Mouse (Mus musculus) adrenal gland, postnatal 25 days (tissue): ENCODE results near the gene Dand5. TPM values are rescaled to one million over a fixed set of nuclear protein-coding genes. Genes with fewer than 3 reads are reported as not detected.
A peak's percentile ranks its signal among the peaks of the same experiment; 100 is the strongest.

Source experiments
- DNase-seq: peaks from one replicate; pipeline ENCODE4 v3.0.0; 2021; ENCODE audit warnings: mixed read lengths
- long read RNA-seq: library from polyadenylated mRNA; stranded (forward); transcript quantifications from one replicate; pipeline ENCODE4 v2.0.0, GENCODE M21; 2021
- total RNA-seq: library from RNA; stranded (reverse); gene quantifications from 2 replicates; pipeline ENCODE4 v1.2.3, GENCODE M21; 2021

The Dand5 gene
- total RNA-seq, result 11.2 and 11.6 TPM in 2 replicates
- long read RNA-seq, partial matches to known transcripts, result 0 of 12 reads
- long read RNA-seq, other reads (novel, unspliced or antisense), result 12 of 12 reads

DNA sequence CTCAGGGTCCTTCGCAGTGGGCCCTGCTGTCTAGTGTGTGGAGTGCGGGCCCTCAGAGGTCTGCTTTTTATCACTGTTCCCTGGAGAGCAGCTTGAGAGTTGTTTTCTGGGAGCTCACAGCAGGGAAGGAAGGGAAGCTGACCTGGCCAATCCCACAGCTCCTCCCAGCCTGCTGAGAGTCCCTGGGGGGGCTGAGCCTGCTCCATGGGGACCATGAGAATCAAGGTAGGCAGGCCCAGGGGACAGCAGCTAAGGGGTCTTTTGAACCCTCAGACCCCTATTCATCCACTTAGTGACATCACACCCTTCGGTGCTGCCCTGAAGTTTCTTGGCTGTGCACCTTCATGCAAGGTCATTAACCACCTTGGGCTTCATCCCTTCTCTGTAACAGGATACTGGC, at the start of gene Dand5:
Gene Dand5 (minus strand): TSS at position 101 of the 400 bp plus-strand sequence.
- no peak for DNase-seq

DNA sequence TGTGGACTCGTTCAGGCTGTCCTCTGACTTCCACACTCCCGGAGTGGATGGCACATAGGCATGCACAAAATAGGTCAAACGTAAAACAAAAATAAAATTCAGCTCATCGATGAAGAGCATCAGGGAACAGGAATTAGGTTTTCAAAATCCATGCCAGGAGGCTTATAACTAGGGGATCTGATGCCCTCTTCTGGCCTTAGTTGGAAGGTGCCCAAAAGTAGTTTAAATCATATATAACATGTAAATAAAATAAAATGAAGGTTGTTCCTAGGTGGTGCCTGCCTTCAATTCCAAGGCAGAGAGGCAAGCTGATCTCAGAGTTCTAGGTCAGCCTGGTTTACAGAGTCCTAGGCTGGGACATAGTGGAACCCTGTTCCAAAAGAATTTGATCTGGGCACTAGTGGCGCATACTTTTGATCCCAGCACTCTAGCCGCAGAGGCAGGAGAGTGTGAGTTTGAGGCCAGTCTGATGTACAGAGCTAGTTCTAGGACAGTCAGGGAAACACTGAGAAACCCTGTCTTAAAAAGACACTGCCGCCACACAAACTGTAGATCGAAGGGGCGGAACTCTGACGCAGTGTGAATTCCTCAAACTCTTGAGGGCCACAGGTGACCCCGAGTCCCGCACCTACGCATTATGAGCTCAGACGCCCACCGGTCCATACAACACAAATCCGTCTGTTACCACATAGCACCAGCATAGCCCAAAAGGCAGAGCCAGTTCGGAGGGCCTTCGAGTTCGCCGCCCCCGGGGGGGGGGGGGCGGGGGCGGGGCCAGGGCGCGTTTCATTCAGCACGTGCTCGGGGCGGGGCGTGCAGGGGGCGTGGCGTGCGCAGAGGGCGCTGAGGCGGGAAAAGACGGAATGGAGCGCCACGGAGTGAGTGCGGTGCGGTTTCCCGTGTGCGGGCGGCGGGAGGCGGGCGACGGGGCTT, 49.0 kb upstream of the Dand5 start, which contains the start of gene Syce2:
Gene Syce2 (plus strand): TSS at position 736 of the 933 bp plus-strand sequence.
- peak; percentile 88 for DNase-seq

DNA sequence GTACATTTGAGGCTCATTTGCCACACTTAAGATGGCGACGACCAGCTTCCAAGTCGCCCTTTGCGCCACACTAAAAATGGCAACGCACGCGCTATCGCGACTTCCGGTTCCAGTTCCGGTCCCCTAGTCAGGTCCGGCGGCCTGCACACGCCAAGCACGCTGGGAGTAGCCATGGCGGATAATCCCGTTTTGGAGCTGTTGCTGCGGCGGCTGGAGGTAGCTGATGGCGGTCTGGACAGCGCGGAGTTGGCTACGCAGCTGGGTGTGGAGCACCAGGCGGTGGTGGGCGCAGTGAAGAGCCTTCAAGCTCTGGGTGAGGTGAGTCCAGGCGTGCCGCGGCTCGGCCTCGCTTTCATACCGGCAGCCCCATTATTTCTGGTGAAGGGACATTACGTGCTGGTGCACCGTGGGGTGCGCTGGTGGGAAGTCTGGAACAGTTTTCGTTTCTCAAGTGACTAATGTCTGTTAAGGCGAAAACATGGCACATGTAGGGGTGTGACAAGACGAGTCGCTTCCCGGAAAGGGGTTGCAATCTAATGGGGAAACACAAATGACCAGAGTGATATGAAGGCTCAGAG, 34.3 kb upstream of the Dand5 start, which contains the start of gene Farsa:
Gene Farsa (plus strand): TSS at position 126 of the 578 bp plus-strand sequence.
- peak; percentile 92 for DNase-seq

DNA sequence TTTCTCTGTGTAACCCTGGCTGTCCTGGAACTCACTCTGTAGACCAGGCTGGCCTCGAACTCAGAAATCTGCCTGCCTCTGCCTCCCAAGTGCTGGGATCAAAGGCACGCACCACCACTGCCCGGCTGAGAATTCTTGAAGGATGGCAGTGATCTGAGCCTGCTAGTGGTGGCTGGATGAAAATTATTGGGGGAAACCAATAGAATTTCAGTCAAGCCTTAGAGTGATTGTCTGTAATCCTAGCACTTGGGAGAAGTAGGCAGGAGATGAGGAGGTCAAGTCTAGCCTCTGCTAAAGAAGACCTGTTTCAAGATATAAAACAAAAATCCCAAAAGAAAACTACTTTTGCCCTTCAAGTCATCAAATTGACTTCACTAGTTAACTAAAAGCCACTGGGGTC, 33.8 kb upstream of the Dand5 start:
- DNase-seq, result no peak

DNA sequence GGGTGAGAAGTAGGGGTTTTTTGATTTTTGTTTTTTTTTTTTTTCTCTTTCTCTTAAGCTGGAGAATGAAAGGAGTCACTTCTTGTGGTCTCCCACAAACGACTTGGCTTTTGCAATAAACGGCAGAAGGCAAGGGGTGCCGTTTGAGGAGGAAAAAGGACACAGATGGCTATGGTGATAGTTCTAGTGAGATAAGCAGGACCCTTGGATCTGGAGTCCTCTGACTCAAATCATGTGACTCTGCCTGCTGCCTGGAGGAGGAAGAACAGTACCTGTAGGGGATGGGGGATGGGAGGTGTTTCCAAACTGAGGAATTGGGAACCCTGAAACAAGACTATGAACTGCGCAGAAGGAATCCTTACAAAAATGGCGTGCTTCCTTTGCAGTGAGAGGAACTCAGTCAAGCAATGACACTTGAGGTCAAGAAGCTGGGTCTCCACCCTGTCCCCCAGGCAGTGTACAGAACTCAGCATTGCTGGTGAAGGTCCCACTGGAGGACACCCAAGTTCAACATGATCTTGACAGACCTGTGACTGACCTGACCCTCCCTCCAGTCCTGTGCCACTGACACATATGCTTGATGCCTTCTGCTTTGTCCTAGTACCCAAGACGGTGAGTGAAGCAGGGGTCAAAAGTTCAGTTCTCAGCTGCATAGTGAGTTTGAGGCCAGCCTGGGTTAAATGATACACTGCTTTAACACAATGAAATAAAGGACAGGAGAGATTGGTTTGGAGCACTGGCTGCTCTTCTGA, 25.2 kb upstream of the Dand5 start:
- DNase-seq, result no peak

DNA sequence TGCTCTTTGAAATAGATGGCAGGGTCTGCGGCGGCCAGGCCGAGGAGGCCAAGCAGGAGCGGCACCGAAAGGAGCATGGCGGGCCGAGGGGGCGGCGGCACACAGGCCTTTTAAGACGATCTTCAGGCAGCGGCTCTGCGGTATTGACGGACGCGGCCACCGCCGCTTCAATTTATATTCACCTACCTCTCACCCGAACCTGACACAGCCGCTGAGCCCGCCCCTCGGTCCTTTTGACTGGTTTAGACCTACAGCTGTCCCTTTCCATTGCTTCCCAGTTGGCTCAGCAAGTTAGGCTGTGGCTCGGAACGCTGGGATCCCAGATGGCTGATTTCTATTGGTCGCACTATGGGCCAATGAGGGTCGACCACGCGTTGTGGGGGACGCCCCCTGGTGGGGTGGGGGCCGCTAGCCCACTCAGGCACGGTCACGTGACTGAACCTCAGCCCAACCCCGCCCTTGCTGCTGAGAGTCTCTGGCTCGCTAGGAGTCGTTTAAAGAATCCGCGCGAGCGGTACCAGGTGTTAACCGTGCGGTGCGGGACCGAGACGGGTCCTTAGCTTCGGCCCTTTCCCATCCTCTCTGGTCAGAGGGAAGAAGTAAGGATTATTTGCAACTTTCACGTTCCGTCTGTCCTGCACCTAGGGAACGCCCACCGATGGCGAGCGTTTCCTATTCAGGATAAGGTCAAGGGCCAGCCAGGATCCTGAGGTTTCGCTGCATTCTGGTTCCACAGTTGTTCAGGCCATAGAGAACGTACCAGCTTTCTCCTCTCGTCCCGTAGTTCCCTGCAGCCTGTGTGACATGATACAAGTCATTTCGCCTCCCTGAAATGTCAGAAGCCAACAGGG, 24.3 kb upstream of the Dand5 start, which contains the start of gene Calr:
Gene Calr (minus strand): TSS at position 213 of the 851 bp plus-strand sequence.
- DNase-seq, result peak; percentile 99

DNA sequence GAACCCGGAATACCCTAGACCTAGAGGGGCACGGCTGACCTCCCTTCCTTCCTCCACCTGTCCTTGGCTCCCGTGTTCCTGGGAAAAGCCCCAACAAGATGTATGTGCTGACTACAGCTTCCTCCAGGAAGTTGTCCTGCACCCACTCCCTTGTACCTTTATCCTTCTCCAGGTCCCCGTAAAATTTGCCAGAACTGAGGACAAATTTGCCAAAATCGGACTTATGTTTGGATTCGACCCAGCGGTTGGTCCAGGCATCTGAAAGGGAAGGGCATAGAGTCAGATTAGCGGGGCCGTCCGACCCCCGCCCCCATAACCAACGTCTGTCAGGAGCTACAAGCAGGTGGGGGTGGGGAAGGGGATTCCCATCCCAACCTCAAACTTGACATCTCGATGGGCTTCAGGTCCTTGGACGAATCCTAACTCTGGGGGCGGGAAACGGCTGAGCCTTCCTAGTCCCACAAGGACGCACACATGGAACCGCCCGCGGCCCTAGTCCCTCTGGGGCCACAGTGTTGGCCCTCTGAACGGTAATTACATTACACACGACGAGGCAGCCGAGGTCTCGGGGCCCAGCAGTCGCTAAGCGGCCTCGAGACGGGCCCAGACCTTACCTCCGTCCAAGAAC, 23.6 kb upstream of the Dand5 start:
- DNase-seq, result no peak

DNA sequence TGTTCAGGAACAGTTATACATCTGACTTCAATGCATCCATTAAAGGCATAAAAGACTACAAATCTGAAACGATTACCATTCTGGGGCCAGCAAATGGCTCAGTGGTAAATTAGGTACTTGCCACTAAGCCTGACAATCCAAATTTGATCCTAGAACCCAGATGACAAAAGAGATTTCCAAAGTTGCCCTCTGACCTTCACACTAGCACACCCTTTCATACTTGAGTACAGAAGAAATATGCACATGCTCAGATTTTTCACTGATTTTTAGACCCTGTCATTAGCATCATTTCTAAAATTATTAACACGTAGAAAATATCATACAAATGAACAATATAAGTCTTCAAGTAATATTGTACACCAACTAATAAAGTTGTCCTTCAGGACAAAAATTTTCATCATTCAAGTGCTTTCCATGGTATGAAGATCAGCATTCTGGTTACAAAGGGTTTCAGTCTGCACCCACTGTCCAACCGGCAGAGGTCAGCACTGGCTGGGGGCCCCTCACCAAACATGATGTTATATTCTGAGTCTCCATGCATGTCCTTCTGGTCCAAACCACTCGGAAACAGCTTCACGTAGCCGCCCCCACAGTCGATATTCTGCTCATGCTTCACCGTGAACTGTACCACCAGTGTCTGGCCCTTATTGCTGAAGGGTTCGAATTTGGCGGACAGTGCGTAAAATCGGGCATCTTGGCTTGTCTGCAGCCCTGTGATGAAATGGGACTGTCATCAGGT, 22.9 kb upstream of the Dand5 start:
- peak; percentile 47 for DNase-seq

DNA sequence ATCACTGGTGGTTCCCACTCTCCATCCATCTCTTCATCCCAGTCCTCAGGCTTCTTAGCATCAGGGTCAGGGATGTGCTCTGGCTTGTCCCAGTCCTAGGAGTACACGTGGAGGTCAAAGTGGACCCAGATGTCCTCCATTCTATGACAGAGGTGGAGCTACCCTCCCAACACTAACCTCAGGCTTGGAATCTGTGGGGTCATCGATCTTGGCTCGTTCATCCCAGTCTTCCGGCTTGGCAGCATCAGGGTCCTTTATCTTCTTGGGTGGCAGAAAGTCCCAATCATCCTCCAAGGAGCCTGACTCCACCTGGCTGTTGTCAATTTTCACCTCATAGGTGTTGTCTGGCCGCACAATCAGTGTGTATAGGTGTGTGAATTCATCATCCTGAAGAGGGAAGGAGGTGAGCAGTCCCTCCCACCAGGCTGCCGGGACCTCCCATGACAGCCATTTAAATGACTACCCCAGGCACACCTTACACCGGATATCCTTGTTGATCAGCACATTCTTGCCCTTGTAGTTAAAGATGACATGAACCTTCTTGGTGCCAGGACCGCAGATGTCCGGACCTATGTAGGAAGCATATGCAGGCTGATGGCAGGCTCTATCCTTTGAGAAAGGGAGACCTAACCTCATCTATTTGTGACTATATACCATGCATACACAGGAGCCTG, 21.9 kb upstream of the Dand5 start:
- DNase-seq, result no peak

DNA sequence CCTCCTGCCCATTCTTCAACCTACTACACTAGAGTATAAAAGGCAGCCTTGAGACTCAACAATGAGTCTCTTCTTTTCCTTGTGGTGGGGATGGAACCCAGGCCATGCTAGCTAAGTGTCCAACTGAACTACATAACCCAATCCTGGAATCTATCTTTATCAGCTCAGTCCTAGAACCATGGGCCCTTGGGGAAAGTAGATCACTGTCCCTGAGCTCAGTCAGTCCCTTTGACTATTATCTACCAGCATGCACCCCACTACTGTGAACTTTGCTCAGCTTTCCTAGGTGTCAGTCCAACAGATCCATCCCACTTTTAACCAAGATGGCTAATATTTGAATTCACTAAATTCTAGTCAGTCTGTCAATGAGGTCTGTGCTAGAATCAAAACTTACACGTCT, 18.9 kb upstream of the Dand5 start:
- DNase-seq, result no peak

DNA sequence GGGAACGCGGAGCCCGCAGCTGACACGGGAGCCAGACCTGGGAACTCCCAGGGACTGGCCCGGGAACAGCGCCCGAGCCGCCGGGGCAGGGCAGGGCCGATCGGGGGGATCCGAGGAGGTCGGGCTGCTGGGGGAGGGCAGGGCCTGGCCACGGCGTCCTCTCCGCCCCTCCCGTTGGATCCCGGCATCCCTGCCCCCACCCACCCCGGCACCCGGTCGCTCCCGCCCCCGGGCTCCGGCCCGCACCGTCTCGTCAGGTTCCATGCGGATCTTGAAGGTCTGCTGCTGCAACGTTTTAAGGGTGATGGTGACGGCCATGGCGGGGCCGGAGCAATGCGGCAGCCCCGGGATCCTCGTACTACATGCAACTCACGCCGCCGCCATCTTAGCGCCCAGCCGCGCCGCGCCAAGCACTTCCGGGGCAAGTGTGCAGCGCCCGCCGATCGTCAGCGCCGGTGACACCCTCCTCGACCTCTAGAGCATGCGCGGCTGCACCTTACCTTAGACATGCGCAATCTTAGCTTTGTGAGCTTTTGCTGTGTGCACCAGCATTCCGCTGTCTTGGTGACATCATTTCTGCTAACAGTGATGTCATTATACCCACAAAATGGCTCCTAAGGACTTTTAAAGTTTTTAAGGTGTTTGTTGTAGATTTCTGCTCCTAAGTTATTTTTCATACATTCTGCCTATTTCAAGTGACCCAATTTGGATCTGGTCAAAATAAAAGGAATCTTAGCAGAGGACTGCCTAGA, 17.8 kb upstream of the Dand5 start, which contains the start of gene Rad23a:
Gene Rad23a (minus strand): TSS at position 418 of the 752 bp plus-strand sequence.
- peak; percentile 90 for DNase-seq

DNA sequence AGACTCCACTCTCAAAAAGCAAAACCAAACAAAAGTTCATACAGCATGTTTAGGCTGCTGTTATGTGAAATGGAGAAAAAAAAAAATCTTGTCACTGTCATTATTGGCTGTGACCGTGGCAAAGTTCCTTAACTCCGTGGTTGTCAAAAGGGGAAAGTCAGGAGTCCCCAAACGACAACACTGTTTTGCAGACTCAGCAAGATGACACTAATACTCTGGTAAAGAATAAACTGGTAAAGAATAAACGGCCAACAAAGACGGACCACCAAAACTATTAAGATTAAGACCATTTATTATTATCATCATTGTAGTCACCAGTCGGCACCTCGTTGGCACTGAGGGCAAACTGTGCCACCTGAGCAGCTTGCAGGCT, 17.2 kb upstream of the Dand5 start:
- no peak for DNase-seq

DNA sequence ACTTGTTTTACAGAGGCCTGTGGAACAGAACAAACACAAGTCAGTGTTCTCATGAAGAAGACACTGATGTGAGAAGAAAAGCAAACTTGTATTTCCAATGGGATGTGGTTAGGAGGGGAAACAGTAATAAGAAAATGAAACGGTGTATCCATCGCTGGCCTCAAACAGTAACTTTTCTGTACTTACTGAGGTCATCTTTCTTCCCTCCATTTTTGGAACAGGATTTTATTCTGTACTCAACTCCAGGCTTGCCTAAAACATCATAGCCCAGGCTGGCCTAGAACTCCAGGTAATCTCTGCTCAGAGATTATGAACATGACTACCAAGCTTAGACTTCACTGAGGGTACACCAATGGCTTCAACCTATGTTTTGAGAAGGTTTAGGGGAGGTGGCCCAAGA, 16.8 kb upstream of the Dand5 start:
- no peak for DNase-seq

DNA sequence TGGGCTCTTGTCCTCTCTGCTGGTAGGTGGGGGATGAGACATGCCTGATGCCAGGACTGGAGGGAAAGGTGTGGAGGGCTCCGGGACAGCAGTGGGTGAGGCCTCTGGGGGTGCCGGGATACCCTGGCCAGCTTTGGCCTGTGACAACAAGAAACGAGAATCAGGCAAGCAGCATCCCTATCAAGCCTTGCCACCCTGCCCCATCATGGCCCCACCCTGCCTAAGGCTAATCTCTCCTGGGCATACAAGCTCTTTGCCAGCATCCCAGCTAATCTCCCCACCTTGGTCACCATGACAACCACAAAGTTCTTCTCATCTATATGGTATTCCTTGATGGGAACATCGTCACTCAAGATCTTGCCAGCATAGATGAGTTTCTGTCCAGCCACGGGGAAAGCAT, 15.9 kb upstream of the Dand5 start:
- DNase-seq, result no peak

DNA sequence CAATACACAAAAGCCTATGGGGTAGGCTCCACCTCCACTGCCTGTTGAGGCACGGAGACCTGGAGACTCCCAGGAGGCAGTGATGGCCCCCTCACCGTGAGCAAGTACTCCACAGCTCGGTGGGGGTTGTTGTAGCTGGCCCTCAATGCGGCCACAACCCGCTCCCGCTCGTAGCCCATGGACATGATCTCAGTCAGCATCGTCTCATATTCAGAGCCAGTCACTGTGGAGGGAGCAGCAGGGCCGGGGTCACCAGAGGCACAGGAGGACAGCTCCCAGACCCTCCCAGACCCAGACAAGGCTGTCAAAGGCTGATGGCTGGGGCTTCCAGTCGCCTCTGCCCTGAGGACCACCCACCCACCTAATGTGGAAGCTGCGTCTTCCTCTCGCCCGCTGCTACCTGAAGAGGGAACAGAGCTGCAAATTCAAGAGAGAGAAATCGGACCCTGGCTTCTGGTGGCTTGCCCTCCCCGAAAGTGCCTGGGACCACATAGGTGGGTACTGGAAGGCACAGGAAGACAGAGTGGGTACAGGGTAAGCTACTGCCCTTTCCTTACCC, 15.4 kb upstream of the Dand5 start:
- no peak for DNase-seq

DNA sequence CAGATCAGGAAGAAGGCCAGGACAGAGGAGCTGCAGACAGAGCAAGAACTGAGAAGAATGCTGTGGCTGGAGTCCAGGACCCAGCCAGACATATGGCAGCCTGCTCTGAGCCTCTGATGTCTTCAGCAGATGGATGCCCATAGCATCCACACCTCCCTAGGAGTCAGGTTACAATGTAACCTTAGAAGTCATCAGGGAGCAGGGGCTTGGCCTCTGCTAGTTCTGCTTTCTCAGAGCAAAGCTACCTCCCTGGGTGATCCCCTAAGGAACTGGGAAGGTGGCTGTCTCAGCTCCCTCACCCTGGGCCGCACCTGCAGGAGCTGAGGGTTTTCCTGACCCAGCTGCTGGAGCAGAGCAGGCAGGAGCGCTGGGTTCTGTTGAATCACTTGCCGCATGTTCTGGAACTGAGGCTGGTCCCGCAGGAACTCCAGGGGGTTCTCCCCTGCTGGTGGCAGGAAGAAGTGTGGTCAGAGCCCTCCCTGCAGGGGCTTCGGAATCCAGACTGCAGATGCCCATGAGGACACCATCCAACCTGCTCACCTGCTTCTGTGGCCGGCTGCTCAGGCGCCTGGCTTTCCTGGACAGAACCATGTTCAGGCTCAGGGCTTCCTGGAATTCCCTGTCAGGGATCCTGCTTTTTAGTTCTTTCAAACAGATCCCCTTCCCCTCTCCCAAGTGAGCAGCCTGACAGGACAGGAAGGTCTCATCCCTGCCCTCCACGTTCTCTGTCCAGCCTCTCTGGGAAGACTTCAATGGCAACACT, 14.7 kb upstream of the Dand5 start:
- DNase-seq, result no peak
